Mouse (Mus musculus) cortical plate, adult 2 months (tissue): ENCODE measurements at regions not wholly inside any gene's neighbourhood (a gene's known extent, or its start where the extent isn't known, plus 50 kb on each side); places are given as distances from the start of the nearest gene placed in this dataset.
"Not testable (repeated sequence)": the region's sequence is repeated elsewhere in the genome, so short reads cannot be mapped to it uniquely, and the experiment has no call there.

Source experiments
- H3K27ac ChIP-seq: fragments of 200-500 bp; 2 replicates; pipeline ENCODE4 v1.5.1; 2012; ENCODE audit warnings: low read length, control low read depth, inconsistent platforms; ENCODE audit not compliant: insufficient read depth
- H3K4me1 ChIP-seq: fragments of 200-500 bp; 2 replicates; pipeline ENCODE4 v1.6.1; 2011; ENCODE audit warnings: low read length; ENCODE audit not compliant: control insufficient read depth, insufficient read depth
- H3K4me3 ChIP-seq: fragments of 200-500 bp; 2 replicates; pipeline ENCODE4 v1.5.1; 2011; ENCODE audit warnings: mild to moderate bottlenecking, low read length, control low read depth; ENCODE audit not compliant: insufficient read depth
- CTCF ChIP-seq: fragments of 200-500 bp; IDR thresholded peaks from 2 replicates; pipeline ENCODE4 v1.5.1; 2011; ENCODE audit warnings: mild to moderate bottlenecking, control low read depth, low read length; ENCODE audit not compliant: insufficient read depth; ENCODE audit errors: extremely low read depth
- POLR2A ChIP-seq: fragments of 200-500 bp; IDR thresholded peaks from 2 replicates; pipeline ENCODE4 v1.6.1; 2011; ENCODE audit warnings: mild to moderate bottlenecking, low read length, control low read depth; ENCODE audit not compliant: insufficient read depth; ENCODE audit errors: extremely low read depth

DNA sequence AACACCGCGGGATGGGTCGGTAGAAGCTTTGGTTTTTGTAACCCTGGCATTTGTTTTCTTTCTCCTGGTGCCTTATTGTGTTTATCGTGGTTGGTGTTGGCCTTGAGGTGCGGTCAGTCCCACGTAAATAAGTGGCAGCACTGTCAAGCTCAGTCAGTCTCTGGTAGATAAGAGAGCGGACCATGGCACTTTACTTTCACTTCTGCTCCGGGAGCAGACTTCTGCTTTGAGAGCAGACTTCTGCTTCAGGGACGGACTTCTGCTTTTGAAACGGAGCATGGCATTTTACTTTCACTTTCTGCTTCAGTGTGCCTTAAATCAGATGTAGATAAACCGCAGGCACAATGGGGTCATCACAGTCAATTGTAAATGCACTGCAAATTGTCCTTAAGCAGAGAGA lies 54.3 kb upstream of the Ccdc66 start:
- not testable (repeated sequence) for H3K27ac ChIP-seq, H3K4me1 ChIP-seq, H3K4me3 ChIP-seq

DNA sequence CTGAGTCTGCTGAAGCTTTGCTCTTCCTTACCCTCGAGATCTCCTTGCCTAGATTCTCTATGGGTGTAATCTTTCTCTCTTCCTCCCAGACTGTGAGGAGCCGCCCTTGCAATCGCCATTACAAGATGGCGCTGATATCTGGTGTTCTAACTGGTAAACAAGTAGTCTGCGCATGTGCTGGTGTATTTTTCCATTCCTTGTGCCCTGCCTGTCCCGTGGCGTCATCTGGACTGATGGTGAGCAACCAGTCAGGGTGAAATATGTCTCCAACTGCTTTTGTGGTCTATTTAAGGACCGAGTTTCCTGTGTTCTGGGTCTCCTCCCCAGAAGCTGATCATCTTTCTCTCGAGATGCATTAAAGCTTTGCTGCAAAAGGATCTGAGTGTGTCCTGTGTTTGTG lies 53.7 kb upstream of the Ccdc66 start:
- H3K4me3 ChIP-seq, H3K27ac ChIP-seq, H3K4me1 ChIP-seq: not testable (repeated sequence)

DNA sequence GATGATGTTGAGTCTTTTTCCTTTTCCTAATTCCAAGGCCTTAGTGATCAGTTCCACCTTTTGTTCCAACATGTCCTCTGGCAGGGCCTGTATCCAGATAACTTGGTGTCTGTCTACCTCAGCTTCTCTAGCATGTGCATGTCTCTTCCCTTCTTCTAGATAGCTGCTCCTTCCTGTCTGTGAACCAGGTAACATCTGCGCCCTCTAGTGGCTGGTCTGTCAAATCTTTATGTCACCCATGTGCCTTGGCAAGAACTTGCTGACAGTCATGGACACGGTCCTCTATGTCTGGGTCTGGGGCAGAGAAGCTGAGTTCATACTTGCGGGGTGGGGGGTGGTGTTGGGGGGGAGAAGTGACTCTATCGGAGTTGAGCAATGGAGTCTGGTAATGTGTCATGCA lies 52.2 kb upstream of the Ccdc66 start:
- no peak overlapping the region for H3K4me3 ChIP-seq
- TF ChIP-seq CTCF (peak; percentile 86), POLR2A (no peak)
- no peak overlapping the region for H3K27ac ChIP-seq
- H3K4me1 ChIP-seq: no peaks in the 10 kb centered on the region

DNA sequence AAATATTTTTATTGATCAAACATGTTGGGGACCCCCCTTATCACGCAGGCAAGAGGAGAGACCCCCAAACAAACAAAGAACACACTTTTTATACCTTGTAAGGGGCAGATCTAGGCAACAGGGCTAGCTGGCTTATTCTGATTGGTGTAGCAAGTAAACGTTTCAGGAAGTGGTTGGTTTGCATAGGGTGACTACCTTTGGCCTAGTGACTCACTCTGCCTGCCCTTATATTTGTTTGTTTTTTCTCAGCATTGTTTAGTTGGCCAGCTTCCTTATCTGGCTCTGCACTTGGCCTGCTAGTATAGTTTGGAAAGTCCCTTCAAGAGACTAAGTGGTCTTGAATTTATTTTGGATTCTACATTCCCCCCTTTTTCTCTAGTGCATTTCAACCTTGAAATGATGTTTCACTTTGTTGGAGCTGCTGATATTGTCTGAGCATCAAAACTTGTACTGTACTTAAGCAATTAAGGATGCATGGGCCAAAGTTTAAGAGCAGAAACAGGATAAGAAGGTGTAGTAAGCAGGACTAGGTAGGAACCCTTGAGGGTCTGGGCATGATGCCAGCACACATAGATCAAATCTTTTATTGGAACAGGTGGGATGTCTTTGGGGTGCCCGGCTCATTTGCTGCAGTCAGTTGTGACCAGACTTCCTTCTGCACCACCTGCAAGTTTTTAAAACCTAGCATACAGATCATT lies 50.7 kb upstream of the Ccdc66 start:
- no peak overlapping the region for H3K27ac ChIP-seq
- H3K4me3 ChIP-seq: no peak overlapping the region
- TF ChIP-seq POLR2A (no peak), CTCF (no peak)
- no peaks in the 10 kb centered on the region for H3K4me1 ChIP-seq
